Mouse (Mus musculus): ENCODE data around the gene Gtf2f2.

DNA sequence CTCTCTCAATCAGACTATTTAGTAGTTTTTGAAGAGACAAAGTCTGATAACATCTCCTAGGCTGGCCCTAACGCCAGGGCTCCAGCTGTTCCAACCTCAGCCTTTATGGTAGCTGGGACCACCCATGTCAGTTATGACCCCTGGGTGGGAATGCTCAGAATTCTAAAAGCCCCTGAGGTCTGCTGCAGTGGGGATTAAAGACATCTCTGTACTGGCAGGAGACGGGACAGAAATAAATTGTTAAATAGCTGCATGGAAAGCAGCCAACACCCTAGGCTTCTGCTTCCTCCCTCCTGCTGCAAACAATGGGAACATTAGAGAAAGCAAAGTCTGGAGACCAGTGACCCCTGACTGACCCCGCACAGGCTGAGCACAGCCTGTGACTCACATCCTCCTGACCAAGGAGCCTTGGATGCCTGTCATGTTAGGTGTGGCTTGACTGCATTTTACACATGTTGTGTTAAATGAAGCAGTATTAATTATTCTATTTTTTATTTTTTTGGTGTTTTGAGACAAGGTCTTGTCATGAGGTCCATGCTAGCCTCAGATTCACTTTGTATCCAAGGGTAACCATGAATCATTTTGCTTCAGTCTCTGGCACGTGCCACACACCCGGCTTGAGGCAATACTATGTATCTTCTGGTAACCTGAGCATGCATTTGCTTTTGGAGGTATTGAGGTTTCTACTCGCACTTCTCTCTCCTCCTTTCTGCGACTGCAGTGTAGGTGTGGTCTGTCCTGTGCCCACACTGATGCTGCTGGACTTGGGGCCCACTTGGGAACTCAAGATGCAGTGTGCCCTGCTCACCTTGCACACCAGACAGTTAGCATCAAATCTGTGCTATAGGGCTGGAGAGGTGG lies 146.9 kb downstream of the Gtf2f2 start:
- no peak for TF ChIP-seq POLR2A (IDR thresholded peaks at IDR 0.05; ENCODE audit: borderline replicate concordance, control insufficient read depth, low read depth, low read length)
- TF ChIP-seq CTCF (IDR thresholded peaks at IDR 0.05; ENCODE audit: control insufficient read depth, insufficient read depth, low read length), result no peak
